Mouse (Mus musculus): ENCODE data around the gene Ptprd. TPM values are rescaled to one million over a fixed set of nuclear protein-coding genes. Genes with fewer than 3 reads are reported as not detected.

Ptprd gene
- polyA plus RNA-seq, 1 experiment from 2014 or later, result 46.2 TPM

DNA sequence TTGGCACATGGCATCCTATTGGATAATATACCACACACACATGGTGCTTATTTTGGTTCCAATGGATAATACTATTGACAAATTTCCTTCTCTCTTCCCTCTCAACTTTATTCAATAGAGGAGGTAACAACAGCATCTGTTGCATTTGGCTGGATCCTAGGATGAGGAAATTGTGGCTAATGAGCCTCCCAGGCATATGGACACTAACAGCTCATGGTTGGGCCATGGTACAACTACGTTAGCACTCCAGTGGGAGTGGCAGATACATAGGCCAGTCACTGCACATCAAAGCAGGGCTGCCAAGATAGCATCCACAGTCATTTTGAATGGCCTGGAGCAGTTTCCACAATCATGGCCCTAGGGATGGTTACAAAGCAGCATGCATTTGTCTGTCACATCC, 2238.4 kb downstream of the Ptprd start:
- H3K9ac ChIP-seq (ENCODE audit: low read depth, low read length), result no peak overlapping the region

DNA sequence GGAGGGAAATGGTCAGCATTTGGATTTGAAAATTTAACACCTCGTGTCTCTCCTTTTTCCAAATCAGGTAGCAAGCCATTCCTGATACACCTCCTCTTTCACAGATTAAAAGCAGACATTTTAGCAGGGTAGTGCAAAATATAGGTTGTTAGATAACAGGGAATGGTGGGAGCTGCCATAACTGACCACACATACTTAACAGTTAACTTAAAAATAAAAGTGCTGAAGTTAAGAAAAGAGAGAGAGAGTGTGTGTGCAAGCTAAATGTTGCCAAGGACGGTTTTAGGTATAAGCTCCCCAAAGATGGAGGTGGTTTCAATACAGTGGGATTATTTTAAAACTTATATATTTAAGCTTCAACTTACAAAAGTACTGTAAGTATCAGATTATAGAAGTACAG, 2241.8 kb downstream of the Ptprd start:
- peaks cover 3% of the 10 kb centered on the region; the same call in 1 of the 2 replicates for H3K4me1 ChIP-seq (ENCODE audit: control insufficient read depth, insufficient read depth, low read length)
- H3K9ac ChIP-seq (ENCODE audit: low read depth, low read length), result no peak overlapping the region
- 82% methylated on average over 2 of the region's 2 CpGs for WGBS
- ATAC-seq (ENCODE audit: low read depth) (no peak), DNase-seq (ENCODE audit: low spot score) (no peak)
- no peak overlapping the region for H3K4me3 ChIP-seq (ENCODE audit: low read depth, low read length)
- no peak overlapping the region for H3K27ac ChIP-seq (replicated peaks; ENCODE audit: low read depth, low read length)
- no peak overlapping the region for H3K4me2 ChIP-seq (ENCODE audit: low read depth, low read length)
- no peaks in the 10 kb centered on the region for H3K9me3 ChIP-seq (ENCODE audit: control insufficient read depth, low read length)
- H3K27me3 ChIP-seq (replicated peaks; ENCODE audit: control insufficient read depth, insufficient read depth, low read length), result no peaks in the 10 kb centered on the region
- 0 out of 2 replicates have a peak, but pooled peaks cover 3% of the 10 kb centered on the region for H3K36me3 ChIP-seq (ENCODE audit: control insufficient read depth, insufficient read depth, low read length)

More for the DNA sequence above, 2238.4 kb downstream of the Ptprd start:
- H3K36me3 ChIP-seq (ENCODE audit: control insufficient read depth, insufficient read depth, low read length), result peaks cover 4% of the 10 kb centered on the region; the same call in 1 of the 2 replicates
- H3K27ac ChIP-seq (replicated peaks; ENCODE audit: low read depth, low read length), result no peak overlapping the region
- H3K4me2 ChIP-seq (ENCODE audit: low read depth, low read length), result no peak overlapping the region
- H3K27me3 ChIP-seq (replicated peaks; ENCODE audit: control insufficient read depth, insufficient read depth, low read length), result no peaks in the 10 kb centered on the region
- peaks cover 3% of the 10 kb centered on the region; the same call in 1 of the 2 replicates for H3K4me1 ChIP-seq (ENCODE audit: control insufficient read depth, insufficient read depth, low read length)
- ATAC-seq (ENCODE audit: low read depth) (no peak), DNase-seq (ENCODE audit: low spot score) (no peak)
- H3K4me3 ChIP-seq (ENCODE audit: low read depth, low read length), result no peak overlapping the region
- WGBS, result 82% methylated on average over 1 of the region's 1 CpGs
- no peaks in the 10 kb centered on the region for H3K9me3 ChIP-seq (ENCODE audit: control insufficient read depth, low read length)

DNA sequence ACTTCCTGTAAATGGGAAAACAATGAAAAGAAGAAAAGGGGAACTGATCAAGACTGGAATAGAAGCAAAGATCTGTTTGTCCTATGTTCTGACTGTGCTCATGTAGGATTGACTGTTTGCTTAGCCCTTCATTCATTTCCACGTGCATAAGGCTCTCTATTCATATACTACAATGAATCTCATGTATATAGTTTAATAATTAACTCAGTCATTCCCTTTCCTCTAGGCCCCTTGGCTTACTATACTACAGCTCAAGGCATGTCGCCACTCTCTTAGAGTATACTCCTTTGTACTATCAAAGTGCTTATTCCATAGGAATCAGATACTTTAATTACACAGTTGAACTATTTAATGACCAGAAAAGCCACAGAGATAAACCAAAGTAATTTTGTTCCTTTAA, 2243.1 kb downstream of the Ptprd start:
- Histone ChIP-seq H3K9ac (ENCODE audit: low read depth, low read length) (no peak overlapping the region), H3K9me3 (ENCODE audit: control insufficient read depth, low read length) (no peaks in the 10 kb centered on the region), H3K4me2 (ENCODE audit: low read depth, low read length) (no peak overlapping the region), H3K36me3 (ENCODE audit: control insufficient read depth, insufficient read depth, low read length) (0 out of 2 replicates have a peak, but pooled peaks cover 3% of the 10 kb centered on the region), H3K27me3 (replicated peaks; ENCODE audit: control insufficient read depth, insufficient read depth, low read length) (no peaks in the 10 kb centered on the region), H3K4me3 (ENCODE audit: low read depth, low read length) (no peak overlapping the region), H3K4me1 (ENCODE audit: control insufficient read depth, insufficient read depth, low read length) (no peaks in the 10 kb centered on the region), H3K27ac (replicated peaks; ENCODE audit: low read depth, low read length) (no peak overlapping the region)
- no peak for DNase-seq (ENCODE audit: low spot score)
- no peak for ATAC-seq (ENCODE audit: low read depth)
- WGBS, result 79% methylated on average over 2 of the region's 2 CpGs

DNA sequence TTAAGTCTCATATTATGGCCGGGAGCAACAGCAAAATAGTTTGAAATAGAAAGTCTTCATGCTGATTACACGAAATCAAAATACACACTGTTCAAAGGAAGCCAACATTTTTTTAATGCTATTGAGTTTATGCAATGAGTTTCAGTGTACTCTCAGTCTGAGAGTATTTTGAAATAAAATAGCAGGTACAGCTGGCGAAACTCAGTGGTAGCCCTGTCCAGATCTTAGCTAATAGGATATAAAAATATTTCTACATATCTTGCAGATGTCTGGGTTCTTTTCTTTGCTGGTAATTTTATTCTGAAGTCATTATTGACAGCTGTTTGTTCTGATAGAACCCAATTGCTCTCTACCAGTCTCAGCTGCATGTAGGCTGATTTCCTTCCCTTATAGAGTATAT, 2246.0 kb downstream of the Ptprd start:
- no peak overlapping the region for H3K4me2 ChIP-seq (ENCODE audit: low read depth, low read length)
- no peak overlapping the region for H3K27ac ChIP-seq (replicated peaks; ENCODE audit: low read depth, low read length)
- no peaks in the 10 kb centered on the region for H3K27me3 ChIP-seq (replicated peaks; ENCODE audit: control insufficient read depth, insufficient read depth, low read length)
- ATAC-seq (ENCODE audit: low read depth) (0 out of 2 replicates have a peak, but pooled peaks have one; percentile 30), DNase-seq (ENCODE audit: low spot score) (peak; percentile 40)
- no peaks in the 10 kb centered on the region for H3K4me1 ChIP-seq (ENCODE audit: control insufficient read depth, insufficient read depth, low read length)
- no peak overlapping the region for H3K9ac ChIP-seq (ENCODE audit: low read depth, low read length)
- no peak overlapping the region for H3K4me3 ChIP-seq (ENCODE audit: low read depth, low read length)
- no peaks in the 10 kb centered on the region for H3K9me3 ChIP-seq (ENCODE audit: control insufficient read depth, low read length)
- WGBS, result 77% methylated on average over 3 of the region's 3 CpGs
- H3K36me3 ChIP-seq (ENCODE audit: control insufficient read depth, insufficient read depth, low read length), result 0 out of 2 replicates have a peak, but pooled peaks cover 3% of the 10 kb centered on the region

DNA sequence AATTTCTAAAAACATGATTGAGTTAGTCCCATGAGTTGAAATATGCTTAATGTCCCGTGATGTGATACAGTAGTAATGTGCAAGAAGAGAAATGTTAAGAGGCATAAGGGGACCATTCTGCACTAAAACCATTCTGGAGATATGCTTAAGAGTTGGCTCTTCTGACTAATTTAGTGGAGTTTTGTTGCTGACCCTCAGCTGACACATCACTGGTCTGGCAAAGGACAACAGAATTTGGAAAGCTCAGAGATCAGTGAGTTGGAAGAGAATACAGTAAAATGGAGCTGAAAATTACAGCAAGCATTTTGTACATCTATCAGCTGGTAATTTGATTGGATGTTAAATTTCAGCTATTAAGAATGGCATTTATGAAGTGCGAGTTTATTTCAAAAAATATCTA, 2248.8 kb downstream of the Ptprd start:
- Histone ChIP-seq H3K27ac (replicated peaks; ENCODE audit: low read depth, low read length) (no peak overlapping the region), H3K27me3 (replicated peaks; ENCODE audit: control insufficient read depth, insufficient read depth, low read length) (no peaks in the 10 kb centered on the region), H3K36me3 (ENCODE audit: control insufficient read depth, insufficient read depth, low read length) (0 out of 2 replicates have a peak, but pooled peaks cover 3% of the 10 kb centered on the region), H3K9ac (ENCODE audit: low read depth, low read length) (no peak overlapping the region), H3K4me1 (ENCODE audit: control insufficient read depth, insufficient read depth, low read length) (no peaks in the 10 kb centered on the region), H3K4me2 (ENCODE audit: low read depth, low read length) (no peak overlapping the region), H3K4me3 (ENCODE audit: low read depth, low read length) (no peak overlapping the region), H3K9me3 (ENCODE audit: control insufficient read depth, low read length) (no peaks in the 10 kb centered on the region)
- ATAC-seq (ENCODE audit: low read depth) (no peak), DNase-seq (ENCODE audit: low spot score) (no peak)
- 75% methylated on average over 2 of the region's 2 CpGs for WGBS

DNA sequence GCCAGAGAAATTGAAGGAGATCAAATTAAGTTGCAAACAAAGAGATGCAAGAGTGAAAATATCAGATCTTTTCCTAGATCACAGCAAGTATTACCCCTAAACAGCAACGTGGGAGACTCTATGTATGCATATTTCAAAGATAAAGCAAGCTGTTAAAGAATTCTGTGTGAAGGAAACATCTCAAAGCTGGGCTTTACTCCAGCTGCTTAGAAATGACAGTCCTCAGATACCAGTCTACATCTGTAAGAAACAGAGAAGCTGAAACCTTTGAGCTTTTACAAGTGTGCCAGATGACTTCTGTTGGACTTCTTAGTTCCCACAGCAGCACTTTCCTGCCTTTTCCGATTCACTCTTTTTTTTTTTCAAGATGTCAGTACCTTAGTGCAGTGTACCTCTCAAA, 2249.9 kb downstream of the Ptprd start:
- DNase-seq (ENCODE audit: low spot score) (peak; percentile 25), ATAC-seq (ENCODE audit: low read depth) (no peak)
- WGBS, result 54% methylated on average over 2 of the region's 2 CpGs
- Histone ChIP-seq H3K9ac (ENCODE audit: low read depth, low read length) (no peak overlapping the region), H3K4me1 (ENCODE audit: control insufficient read depth, insufficient read depth, low read length) (no peaks in the 10 kb centered on the region), H3K27ac (replicated peaks; ENCODE audit: low read depth, low read length) (no peak overlapping the region), H3K4me3 (ENCODE audit: low read depth, low read length) (no peak overlapping the region), H3K4me2 (ENCODE audit: low read depth, low read length) (no peak overlapping the region), H3K36me3 (ENCODE audit: control insufficient read depth, insufficient read depth, low read length) (no peaks in the 10 kb centered on the region), H3K27me3 (replicated peaks; ENCODE audit: control insufficient read depth, insufficient read depth, low read length) (no peaks in the 10 kb centered on the region), H3K9me3 (ENCODE audit: control insufficient read depth, low read length) (no peaks in the 10 kb centered on the region)

DNA sequence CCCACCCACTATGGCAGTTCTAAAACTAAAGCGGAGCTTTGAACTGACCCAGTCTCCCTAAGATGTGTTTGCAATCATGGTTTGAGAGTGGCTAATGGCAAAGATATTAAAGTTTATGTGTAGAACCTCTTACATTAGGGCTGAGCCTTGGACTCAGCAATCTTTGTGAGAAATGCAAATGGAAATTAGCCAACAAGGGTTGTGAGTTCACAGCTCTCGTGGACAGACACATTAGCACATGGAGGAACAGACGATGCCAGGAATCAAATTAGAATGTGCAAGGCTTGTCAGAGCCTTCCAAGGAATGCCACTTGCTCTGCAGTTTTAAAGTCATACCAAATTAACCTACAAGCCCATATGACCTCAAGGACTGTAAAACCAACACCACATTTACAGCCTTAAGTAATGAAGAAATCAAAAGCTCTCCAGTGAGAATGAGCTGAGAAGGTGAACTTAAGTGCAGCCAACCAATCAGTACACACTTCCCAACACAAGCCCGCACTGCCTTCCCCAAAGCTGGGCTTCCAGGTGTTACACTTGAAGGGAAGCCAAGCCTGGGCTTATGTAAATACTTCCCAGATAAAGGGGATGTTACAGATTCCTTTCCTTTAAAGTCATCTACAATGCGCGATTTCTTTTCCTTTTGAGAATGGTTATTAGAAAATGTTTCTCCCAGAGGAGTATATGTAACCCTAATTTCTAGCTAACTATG, 2258.3 kb downstream of the Ptprd start:
- no peak for ATAC-seq (ENCODE audit: low read depth)
- Histone ChIP-seq H3K27ac (replicated peaks; ENCODE audit: low read depth, low read length) (no peak overlapping the region), H3K4me2 (ENCODE audit: low read depth, low read length) (no peak overlapping the region)

DNA sequence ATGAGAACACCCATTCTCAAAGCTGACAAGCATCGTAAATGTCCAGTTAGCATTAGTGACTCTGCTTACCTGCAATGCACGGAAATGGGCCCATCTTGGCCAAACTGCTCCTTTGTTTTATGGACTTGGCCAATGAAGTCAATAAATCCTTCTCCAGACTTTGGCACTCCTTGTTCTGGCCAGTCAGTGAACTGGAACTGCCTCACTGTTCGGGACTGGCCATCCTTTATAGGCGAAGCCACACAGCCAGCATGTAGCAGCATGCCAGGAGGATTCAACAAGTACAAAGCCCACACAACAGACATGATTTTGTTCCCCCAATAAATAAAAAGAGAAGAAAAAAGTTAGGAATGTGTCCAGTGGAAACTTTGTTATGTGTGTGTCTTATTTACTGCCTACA, 2261.2 kb downstream of the Ptprd start:
- H3K4me3 ChIP-seq (ENCODE audit: low read depth, low read length), result no peak overlapping the region
- ATAC-seq (ENCODE audit: low read depth) (no peak), DNase-seq (ENCODE audit: low spot score) (no peak)
- peaks cover 33% of the 10 kb centered on the region for H3K36me3 ChIP-seq (ENCODE audit: control insufficient read depth, insufficient read depth, low read length)
- no peaks in the 10 kb centered on the region for H3K27me3 ChIP-seq (replicated peaks; ENCODE audit: control insufficient read depth, insufficient read depth, low read length)
- 89% methylated on average over 4 of the region's 4 CpGs for WGBS
- H3K9me3 ChIP-seq (ENCODE audit: control insufficient read depth, low read length), result no peaks in the 10 kb centered on the region
- H3K9ac ChIP-seq (ENCODE audit: low read depth, low read length), result no peak overlapping the region
- H3K27ac ChIP-seq (replicated peaks; ENCODE audit: low read depth, low read length), result no peak overlapping the region
- no peaks in the 10 kb centered on the region for H3K4me1 ChIP-seq (ENCODE audit: control insufficient read depth, insufficient read depth, low read length)
- H3K4me2 ChIP-seq (ENCODE audit: low read depth, low read length), result no peak overlapping the region

More for the DNA sequence above, 2258.3 kb downstream of the Ptprd start:
- H3K4me1 ChIP-seq (ENCODE audit: control insufficient read depth, insufficient read depth, low read length), result no peaks in the 10 kb centered on the region
- H3K27me3 ChIP-seq (replicated peaks; ENCODE audit: control insufficient read depth, insufficient read depth, low read length), result no peaks in the 10 kb centered on the region
- peak; percentile 59 for DNase-seq (ENCODE audit: low spot score)
- H3K4me3 ChIP-seq (ENCODE audit: low read depth, low read length), result no peak overlapping the region
- 66% methylated on average over 6 of the region's 6 CpGs for WGBS
- no peak overlapping the region for H3K9ac ChIP-seq (ENCODE audit: low read depth, low read length)
- H3K9me3 ChIP-seq (ENCODE audit: control insufficient read depth, low read length), result no peaks in the 10 kb centered on the region
- H3K36me3 ChIP-seq (ENCODE audit: control insufficient read depth, insufficient read depth, low read length), result peaks cover 29% of the 10 kb centered on the region; the same call in 1 of the 2 replicates

DNA sequence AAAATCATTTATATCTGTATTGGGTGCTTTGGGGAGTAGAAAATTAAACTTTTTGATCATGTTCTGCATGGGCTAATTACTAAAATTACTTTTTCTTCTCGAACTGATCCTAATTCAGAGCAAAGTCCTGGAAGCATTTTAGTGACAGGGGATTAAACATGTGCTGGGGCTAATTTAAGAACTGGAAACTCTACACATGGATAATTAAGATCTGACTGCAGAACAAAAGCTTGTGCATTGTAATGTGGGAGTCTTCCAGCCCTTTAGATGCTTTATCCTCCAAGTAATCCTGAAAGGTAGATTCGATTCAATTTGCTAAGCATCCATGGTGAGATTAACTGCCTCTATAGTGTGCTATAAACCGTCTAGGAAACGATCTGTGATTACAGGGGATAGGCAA, 2316.9 kb downstream of the Ptprd start:
- ATAC-seq (ENCODE audit: low read depth) (no peak; the same call in 1 of the 2 replicates), DNase-seq (ENCODE audit: low spot score) (peak; percentile 13)
- no peaks in the 10 kb centered on the region for H3K4me1 ChIP-seq (ENCODE audit: control insufficient read depth, insufficient read depth, low read length)
- no peaks in the 10 kb centered on the region for H3K27me3 ChIP-seq (replicated peaks; ENCODE audit: control insufficient read depth, insufficient read depth, low read length)
- H3K9me3 ChIP-seq (ENCODE audit: control insufficient read depth, low read length), result no peaks in the 10 kb centered on the region
- no peak overlapping the region for H3K4me3 ChIP-seq (ENCODE audit: low read depth, low read length)
- no peaks in the 10 kb centered on the region for H3K36me3 ChIP-seq (ENCODE audit: control insufficient read depth, insufficient read depth, low read length)
- 39% methylated on average over 4 of the region's 4 CpGs for WGBS
- H3K9ac ChIP-seq (ENCODE audit: low read depth, low read length), result no peak overlapping the region
- H3K27ac ChIP-seq (replicated peaks; ENCODE audit: low read depth, low read length), result no peak overlapping the region
- H3K4me2 ChIP-seq (ENCODE audit: low read depth, low read length), result no peak overlapping the region

Data from embryonic facial prominence, embryonic 14.5 days (tissue).